Mouse (Mus musculus): ENCODE data around the gene Tpmt.

Tpmt gene

DNA sequence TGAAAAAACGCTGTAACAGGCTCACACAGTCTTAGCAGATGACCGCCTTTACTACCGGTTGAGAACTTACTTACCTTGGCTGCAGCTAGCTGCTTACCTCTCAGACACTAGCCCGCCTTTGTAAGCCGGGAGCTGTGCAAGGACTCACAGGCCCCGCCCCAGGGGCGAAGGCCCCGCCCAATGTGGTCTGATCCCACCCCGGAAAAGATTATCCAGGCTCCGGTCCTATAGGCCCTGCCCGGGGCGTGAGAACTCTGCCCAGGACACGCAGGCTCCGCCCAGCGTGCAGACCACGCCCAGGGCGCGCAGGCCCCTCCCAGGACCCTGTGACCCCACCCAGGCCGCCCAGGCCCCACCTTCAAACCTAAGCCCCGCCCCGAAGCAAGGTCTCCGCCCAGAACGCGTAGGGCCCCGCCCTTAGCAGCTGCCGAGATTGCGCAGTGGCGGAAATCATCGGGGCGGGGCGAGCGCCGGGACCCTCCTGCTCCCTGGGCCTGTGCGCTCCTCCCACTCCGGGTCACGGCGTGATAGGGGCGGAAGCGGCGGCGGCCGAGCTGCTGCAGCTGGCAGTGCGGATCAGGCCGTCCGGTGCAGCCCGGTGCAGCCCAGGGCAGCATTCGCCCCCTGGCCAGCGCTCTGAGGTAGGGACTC lies 1.4 kb downstream of the Tpmt start, which contains the start of gene Kdm1b:
Gene Kdm1b, plus strand, starts transcription at position 470 of the 651 bp plus-strand sequence.
- DNase-seq (ENCODE audit: low read depth, low spot score): peak; percentile 89

DNA sequence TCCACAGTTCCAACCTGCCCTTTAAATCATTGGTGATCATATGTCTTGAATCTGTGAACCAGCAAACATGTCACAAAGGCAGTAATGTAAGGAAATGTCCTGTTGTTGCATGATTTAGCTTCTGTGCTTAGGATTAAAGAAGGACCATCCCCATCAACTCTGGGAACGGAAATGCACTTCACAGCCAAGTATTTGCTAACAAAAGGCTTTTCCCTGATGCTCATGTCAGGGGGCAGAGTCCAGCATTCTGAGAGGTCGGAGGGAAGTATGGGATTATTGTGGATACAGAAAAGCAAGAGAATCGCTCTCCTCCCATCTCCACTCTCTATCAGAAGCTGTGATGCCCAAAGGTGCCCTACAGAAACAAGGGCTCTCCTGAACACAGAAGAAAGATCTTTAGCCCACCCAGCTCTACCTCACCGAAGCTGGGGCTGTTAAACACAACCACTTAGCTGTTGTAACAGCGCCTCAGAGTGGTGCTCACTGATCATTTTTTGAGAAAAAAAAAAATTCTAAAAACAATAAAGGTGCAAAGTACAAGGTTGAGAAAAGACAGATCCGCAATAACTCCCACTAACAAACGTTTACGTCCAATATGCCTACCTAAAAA lies 2.4 kb downstream of the Tpmt start:
- no peak for DNase-seq (ENCODE audit: low read depth, low spot score)

- no peak for DNase-seq (ENCODE audit: low read depth, low spot score)
These were observed 4.5 kb downstream of the Tpmt start for GRCm38 (mm10) chr13:47040061-47040460.

DNA sequence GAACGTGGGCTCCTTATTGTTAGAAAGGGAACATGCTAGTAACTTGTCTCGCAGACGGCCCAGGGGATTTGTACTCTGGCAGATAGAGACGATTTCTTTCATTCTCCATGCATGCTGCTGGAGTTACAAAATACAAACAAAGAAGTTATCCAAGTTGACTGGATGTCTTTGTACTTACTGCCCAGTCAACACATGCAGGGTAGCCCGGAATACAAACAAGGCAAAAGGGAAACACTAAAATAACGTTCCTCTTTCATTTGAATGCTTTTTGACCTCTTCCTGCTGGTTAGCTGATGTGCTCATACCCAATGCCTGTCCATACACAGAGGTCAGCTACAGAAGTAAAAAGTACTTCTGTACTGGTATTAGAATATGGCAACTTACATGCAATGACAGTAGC lies 6.6 kb downstream of the Tpmt start:
- no peak for DNase-seq (ENCODE audit: low read depth, low spot score)

DNA sequence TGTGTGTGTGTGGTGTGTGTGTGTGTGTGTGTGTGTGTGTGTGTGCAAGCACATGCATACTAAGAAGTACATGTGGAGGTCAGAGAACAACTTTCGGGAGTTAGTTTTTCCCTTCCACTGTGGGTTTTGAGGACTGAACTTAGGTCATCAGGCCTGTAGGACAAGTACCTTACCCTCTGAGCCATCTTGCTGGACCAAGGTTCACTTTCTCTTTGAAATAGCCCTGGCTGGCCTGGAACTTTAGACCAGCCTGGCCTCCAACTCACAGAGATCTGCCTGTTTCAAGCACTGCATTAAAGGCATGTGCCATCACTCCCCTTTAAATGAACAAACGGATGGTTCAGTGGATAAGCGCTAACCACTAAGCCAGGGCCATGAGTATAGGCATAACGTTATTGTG lies 10.9 kb downstream of the Tpmt start:
- DNase-seq (ENCODE audit: low read depth, low spot score): no peak

- no peak for DNase-seq (ENCODE audit: low read depth, low spot score)
These were observed 14.0 kb downstream of the Tpmt start for GRCm38 (mm10) chr13:47030376-47031107.

- no peak for DNase-seq (ENCODE audit: low read depth, low spot score)
These were observed 23.7 kb downstream of the Tpmt start for GRCm38 (mm10) chr13:47020798-47021197.

DNA sequence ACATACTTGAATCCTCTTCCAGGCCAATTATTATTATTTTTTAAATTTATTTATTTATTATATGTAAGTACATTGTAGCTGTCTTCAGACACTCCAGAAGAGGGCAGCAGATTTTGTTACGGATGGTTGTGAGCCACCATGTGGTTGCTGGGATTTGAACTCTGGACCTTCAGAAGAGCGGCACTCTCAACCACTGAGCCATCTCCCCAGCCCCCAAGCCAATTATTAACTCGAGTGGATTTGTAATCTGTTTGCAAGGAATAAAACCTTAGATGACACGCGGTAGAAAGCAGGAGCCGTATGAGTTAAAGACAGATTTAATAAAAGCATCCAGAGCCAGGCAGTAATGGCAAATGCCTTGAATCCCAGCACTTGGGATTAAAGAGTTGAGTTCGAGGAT lies 24.8 kb downstream of the Tpmt start:
- DNase-seq (ENCODE audit: low read depth, low spot score): no peak

DNA sequence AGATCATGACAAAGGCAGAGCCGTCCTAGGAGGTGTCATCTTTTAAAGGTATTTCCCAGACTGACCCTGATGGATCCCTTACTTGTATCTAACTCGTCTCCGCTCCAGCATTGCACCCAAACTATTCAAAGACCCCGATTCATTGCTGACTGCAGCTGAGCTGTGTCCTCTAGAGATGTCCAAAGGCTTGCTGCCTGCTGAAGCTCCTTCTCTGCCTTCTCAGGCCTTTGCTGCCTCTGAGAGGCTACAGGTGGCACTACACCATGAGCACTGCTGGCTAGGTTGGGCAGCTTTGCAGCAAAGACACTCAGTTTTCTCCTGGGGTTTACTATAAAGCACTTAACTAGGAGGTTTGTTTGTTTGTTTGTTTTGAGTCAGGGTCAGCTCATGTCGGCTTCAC lies 27.3 kb downstream of the Tpmt start:
- DNase-seq (ENCODE audit: low read depth, low spot score): no peak

- DNase-seq (ENCODE audit: low read depth, low spot score): no peak
These were observed 29.4 kb downstream of the Tpmt start for GRCm38 (mm10) chr13:47015195-47015501.

- peak; percentile 39 for DNase-seq (ENCODE audit: low read depth, low spot score)
These were observed 30.0 kb downstream of the Tpmt start, which contains the start of gene Nhlrc1 for GRCm38 (mm10) chr13:47014334-47015194. Nhlrc1 (minus strand) TSS chr13:47014850.

DNA sequence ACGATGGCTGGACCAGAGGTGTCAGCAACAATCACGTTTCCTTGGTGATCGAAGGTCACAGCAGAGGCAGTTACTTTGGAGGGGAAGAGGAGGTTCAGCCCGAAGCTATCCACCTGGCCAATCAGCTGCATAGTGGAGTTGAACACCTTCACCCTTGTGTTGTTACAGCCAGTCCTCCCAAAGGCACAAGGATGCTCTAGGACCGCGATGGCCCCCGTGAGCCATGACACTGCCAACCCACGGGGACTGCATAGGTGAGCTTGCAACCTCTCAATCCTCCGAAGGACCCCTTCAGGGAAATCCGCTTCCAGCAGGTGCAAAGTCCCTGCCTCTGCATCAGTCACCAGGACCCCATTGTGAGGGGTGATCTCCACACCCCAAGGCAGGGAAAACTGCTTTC lies 30.8 kb downstream of the Tpmt start:
- DNase-seq (ENCODE audit: low read depth, low spot score): no peak

DNA sequence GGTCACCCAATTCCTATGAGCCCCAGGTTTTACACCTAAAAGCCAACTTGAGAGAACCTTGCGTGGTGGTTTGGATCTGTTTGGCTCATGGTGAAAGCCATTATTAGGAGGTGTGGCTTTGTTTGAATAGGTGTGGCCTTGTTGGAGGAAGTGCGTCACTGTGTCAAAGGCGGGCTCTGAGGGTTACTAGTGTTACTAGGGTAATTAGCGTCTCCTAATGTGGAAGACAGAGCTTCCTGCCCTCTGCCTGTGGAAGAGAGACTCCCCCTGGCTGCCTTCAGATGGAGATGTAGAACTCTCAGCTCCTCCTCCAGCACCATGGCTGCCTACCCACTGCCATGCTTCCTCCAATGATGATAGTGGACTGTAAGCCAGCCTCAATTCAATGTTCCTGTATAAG lies 42.9 kb downstream of the Tpmt start:
- no peak for DNase-seq (ENCODE audit: low read depth, low spot score)

DNA sequence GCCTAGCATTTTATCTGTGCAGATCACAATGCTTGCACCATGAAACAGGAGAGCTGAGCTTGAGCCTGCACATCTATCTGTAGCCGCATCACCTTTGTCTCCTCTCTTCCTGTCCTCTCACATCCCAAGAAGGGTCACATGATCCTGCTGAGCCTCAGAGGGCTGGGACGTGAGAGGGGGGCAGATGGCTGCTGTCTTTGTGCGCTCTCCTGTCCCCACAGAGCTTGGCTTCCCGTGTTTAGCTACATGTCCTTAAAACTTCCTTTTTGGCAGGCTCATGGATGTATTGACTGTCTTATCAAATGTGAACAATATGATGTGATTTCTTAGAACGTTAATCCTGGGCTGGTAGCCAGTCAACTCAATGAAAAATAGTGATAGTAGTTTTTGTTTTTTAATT lies 45.0 kb downstream of the Tpmt start:
- no peak for DNase-seq (ENCODE audit: low read depth, low spot score)

DNA sequence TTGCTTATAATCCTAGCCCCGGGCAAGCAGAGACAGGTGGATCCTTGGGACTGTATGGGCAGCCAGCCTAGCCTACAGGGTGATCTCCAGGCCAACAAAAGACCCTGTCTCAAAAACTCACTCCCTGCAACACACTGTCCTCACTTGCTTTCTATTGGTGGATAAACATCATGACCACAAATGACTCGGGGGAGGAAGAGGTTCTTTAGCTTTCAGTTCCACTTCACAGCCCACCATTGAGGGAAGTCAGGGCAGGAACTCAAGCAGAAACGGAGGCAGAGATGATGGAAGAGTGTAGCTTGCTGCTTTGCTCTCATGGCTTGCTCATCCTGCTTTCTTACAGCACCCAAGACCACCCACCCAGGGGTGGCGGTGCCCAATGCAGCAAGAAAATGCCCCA lies 47.2 kb downstream of the Tpmt start:
- no peak for DNase-seq (ENCODE audit: low read depth, low spot score)

- no peak for DNase-seq (ENCODE audit: low read depth, low spot score)
These were observed 51.3 kb downstream of the Tpmt start for GRCm38 (mm10) chr13:46993274-46993551.

DNA sequence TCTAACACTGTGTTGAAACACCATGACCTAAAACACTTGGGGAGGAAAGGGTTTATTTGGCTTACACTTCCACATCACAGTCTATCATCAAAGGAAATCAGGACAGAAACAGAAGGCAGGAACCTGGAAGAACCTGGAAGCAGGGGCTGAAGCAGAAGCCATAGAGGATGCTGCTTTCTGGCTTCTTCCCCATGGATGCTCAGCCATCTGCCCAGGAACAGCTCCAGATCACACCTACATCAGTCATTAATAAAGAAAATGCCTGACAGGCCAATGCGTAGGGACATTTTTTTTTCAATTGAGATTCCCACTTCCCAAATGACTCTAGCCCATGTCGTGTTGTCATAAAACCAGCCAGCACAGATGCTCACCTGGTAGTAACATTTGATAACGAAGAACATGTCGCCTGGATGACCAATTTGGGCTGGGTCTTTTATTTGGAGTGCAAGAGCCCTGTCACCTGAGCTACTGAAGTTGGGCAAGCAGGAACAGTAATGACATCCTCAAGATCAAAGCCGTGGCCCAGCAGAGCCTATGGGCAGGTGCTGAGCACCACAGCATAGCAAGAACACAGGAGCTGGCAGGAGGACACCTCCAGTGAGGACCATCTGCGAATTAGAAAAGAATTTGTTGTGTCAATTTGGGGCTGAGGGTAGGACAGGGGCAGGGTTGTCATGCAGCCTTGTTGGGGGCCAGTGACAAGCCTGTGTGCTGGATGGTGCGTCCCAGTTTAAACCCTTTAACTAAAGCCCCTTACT lies 51.8 kb downstream of the Tpmt start:
- DNase-seq (ENCODE audit: low read depth, low spot score): no peak

- no peak for DNase-seq (ENCODE audit: low read depth, low spot score)
These were observed 54.0 kb downstream of the Tpmt start for GRCm38 (mm10) chr13:46990376-46991011.

DNA sequence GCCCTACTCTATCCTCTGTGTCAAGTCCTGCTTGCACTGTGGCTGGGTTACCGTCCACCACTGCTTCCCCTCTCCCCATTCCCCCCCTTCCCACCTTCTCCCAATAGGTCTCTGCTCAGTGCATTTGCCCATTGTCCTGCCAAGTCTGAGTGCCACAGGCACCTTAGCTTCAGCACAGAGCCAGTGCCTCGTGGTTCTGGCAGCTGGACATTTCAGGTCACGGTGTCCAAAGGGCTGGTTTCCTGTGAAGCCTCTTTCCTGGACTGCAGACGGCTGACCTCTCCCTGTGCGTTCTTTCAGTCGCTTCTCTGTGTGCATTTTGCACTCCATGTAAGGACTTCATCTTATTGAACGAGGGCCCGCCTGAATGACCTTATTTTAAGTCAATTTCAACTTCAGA lies 56.6 kb downstream of the Tpmt start:
- no peak for DNase-seq (ENCODE audit: low read depth, low spot score)

GRCm38 (mm10) chr13:46986208-46986607 lies 58.3 kb downstream of the Tpmt start:
- no peak for DNase-seq (ENCODE audit: low read depth, low spot score)

DNA sequence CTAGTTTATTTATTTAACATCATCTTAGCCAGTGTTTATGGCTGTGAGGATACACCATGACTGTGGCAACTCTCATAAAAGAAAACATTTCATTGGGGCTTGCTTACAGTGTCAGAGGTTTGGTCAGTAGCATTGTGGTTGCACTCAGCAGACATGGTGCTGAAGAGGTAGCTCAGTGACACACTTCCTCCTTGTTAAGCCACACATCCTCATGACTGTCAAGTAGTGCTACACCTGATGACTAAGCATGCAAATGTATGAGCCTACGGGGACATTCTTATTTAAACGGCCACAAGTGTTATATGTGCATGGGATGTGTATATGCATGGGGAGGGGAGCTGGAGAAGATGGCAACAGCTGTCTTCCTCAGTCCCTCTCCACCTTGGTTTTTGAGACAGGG lies 60.7 kb downstream of the Tpmt start:
- no peak for DNase-seq (ENCODE audit: low read depth, low spot score)

All from brain, embryonic 18.5 days (tissue).